Mouse (Mus musculus): ENCODE results near the gene Ndufs5. TPM values are rescaled to one million over a fixed set of nuclear protein-coding genes. Genes with fewer than 3 reads are reported as not detected.

Ndufs5 gene
- total and polyA plus RNA-seq, 3 experiments, result 121 to 213 (median 174) TPM

GRCm38 (mm10) chr4:123666517-123666916 is 51.5 kb downstream of the Ndufs5 start:
- Histone ChIP-seq H3K4me2 (ENCODE audit: insufficient read depth, low read depth, poor library complexity, severe bottlenecking) (no peak overlapping the region), H3K27ac (ENCODE audit: insufficient read depth, low read depth) (no peak overlapping the region), H3K27me3 (replicated peaks) (no peaks in the 10 kb centered on the region), H3K9ac (ENCODE audit: insufficient read depth, low read depth) (no peak overlapping the region), H3K4me3 (replicated peaks in 1 of 3; ENCODE audit: low read depth in 2 of 3, low read length in 2 of 3, poor library complexity in 1 of 3) (no peak overlapping the region), H3K4me1 (ENCODE audit: control insufficient read depth in 1 of 2, insufficient read depth in 2 of 2) (peaks cover 8 to 56% of the 10 kb centered on the region in 2 experiments; a peak in 3 of 4 replicates), H3K9me3 (replicated peaks; ENCODE audit: low read length) (no peaks in the 10 kb centered on the region), H3K36me3 (replicated peaks in 1 of 2; ENCODE audit: control insufficient read depth in 1 of 2, insufficient read depth in 1 of 2, low read length in 1 of 2) (no peaks in the 10 kb centered on the region), H3K79me2 (replicated peaks; ENCODE audit: control insufficient read depth, extremely low read depth, insufficient read depth, poor library complexity, severe bottlenecking) (no peaks in the 10 kb centered on the region)
- dilution Hi-C loops (cut with MboI; ENCODE audit: extremely low pct_ligation_motif_present, extremely low pct_unique_long_range_greater_than_20kb, low sequenced_read_pairs) (no loop called here), in situ Hi-C loops (cut with MboI; ENCODE audit: low pct_ligation_motif_present, low pct_unique_long_range_greater_than_20kb, low sequenced_read_pairs) (no loop called here)
- peak; percentile 48; the same call in 1 of the 2 replicates for TF ChIP-seq MAFK (IDR thresholded peaks at IDR 0.05; ENCODE audit: insufficient replicate concordance, low read length)
- no peak for TF ChIP-seq HCFC1 (IDR thresholded peaks at IDR 0.05; ENCODE audit: low read depth, low read length)
- no peak for TF ChIP-seq USF2 (conservative IDR thresholded peaks at IDR 0.05; ENCODE audit: low read depth, low read length)
- no peak for TF ChIP-seq USF1 (IDR thresholded peaks at IDR 0.05; ENCODE audit: low read depth, low read length)
- TF ChIP-seq CTCF (conservative IDR thresholded peaks at IDR 0.05 in 1 of 2, IDR thresholded peaks at IDR 0.05 in 1 of 2; ENCODE audit: low read depth in 2 of 2, low read length in 2 of 2), result no peak
- TF ChIP-seq SIN3A (IDR thresholded peaks at IDR 0.05; ENCODE audit: low read length), result no peak
- TF ChIP-seq TBP (conservative IDR thresholded peaks at IDR 0.05; ENCODE audit: low read depth, low read length), result no peak
- TF ChIP-seq POLR2AphosphoS2 (IDR thresholded peaks at IDR 0.05; ENCODE audit: low read depth, low read length), result no peak
- no peak for TF ChIP-seq TCF12 (IDR thresholded peaks at IDR 0.05; ENCODE audit: low read depth, low read length)
- peak; percentile 28 for DNase-seq (ENCODE audit: extremely low read depth)

GRCm38 (mm10) chr4:123665681-123666278 is 52.2 kb downstream of the Ndufs5 start:
- Histone ChIP-seq H3K36me3 (replicated peaks in 1 of 2; ENCODE audit: control insufficient read depth in 1 of 2, insufficient read depth in 1 of 2, low read length in 1 of 2) (no peaks in the 10 kb centered on the region), H3K4me2 (ENCODE audit: insufficient read depth, low read depth, poor library complexity, severe bottlenecking) (peak overlapping the region; percentile 75; the same call in 1 of the 2 replicates), H3K27me3 (replicated peaks) (no peaks in the 10 kb centered on the region), H3K4me3 (replicated peaks in 1 of 3; ENCODE audit: low read depth in 2 of 3, low read length in 2 of 3, poor library complexity in 1 of 3) (peak overlapping the region in 1 of 3 experiments; percentile 73), H3K4me1 (ENCODE audit: control insufficient read depth in 1 of 2, insufficient read depth in 2 of 2) (peaks cover 8 to 49% of the 10 kb centered on the region in 2 experiments; a peak in 3 of 4 replicates), H3K9ac (ENCODE audit: insufficient read depth, low read depth) (peak overlapping the region; percentile 79; the same call in 1 of the 2 replicates), H3K27ac (ENCODE audit: insufficient read depth, low read depth) (no peak overlapping the region), H3K79me2 (replicated peaks; ENCODE audit: control insufficient read depth, extremely low read depth, insufficient read depth, poor library complexity, severe bottlenecking) (no peaks in the 10 kb centered on the region), H3K9me3 (replicated peaks; ENCODE audit: low read length) (no peaks in the 10 kb centered on the region)
- no peak for DNase-seq (ENCODE audit: extremely low read depth)
- dilution Hi-C loops (cut with MboI; ENCODE audit: extremely low pct_ligation_motif_present, extremely low pct_unique_long_range_greater_than_20kb, low sequenced_read_pairs) (no loop called here), in situ Hi-C loops (cut with MboI; ENCODE audit: low pct_ligation_motif_present, low pct_unique_long_range_greater_than_20kb, low sequenced_read_pairs) (no loop called here)
- TF ChIP-seq UBTF (IDR thresholded peaks at IDR 0.05; ENCODE audit: low read depth, low read length), result no peak
- TF ChIP-seq CHD1 (IDR thresholded peaks at IDR 0.05; ENCODE audit: low read depth, low read length), result no peak

- Histone ChIP-seq H3K4me1 (ENCODE audit: control insufficient read depth in 1 of 2, insufficient read depth in 2 of 2) (peaks cover 8 to 43% of the 10 kb centered on the region in 2 experiments; a peak in 3 of 4 replicates), H3K27me3 (replicated peaks) (no peaks in the 10 kb centered on the region), H3K9ac (ENCODE audit: insufficient read depth, low read depth) (peak overlapping the region; percentile 79), H3K27ac (ENCODE audit: insufficient read depth, low read depth) (no peak overlapping the region), H3K4me2 (ENCODE audit: insufficient read depth, low read depth, poor library complexity, severe bottlenecking) (peak overlapping the region; percentile 75), H3K36me3 (replicated peaks in 1 of 2; ENCODE audit: control insufficient read depth in 1 of 2, insufficient read depth in 1 of 2, low read length in 1 of 2) (no peaks in the 10 kb centered on the region), H3K79me2 (replicated peaks; ENCODE audit: control insufficient read depth, extremely low read depth, insufficient read depth, poor library complexity, severe bottlenecking) (no peaks in the 10 kb centered on the region), H3K4me3 (replicated peaks in 1 of 3; ENCODE audit: low read depth in 2 of 3, low read length in 2 of 3, poor library complexity in 1 of 3) (peak overlapping the region; percentile 29 to 77 (median 73)), H3K9me3 (replicated peaks; ENCODE audit: low read length) (no peaks in the 10 kb centered on the region)
- in situ Hi-C loops (cut with MboI; ENCODE audit: low pct_ligation_motif_present, low pct_unique_long_range_greater_than_20kb, low sequenced_read_pairs), result no loop called here
- dilution Hi-C loops (cut with MboI; ENCODE audit: extremely low pct_ligation_motif_present, extremely low pct_unique_long_range_greater_than_20kb, low sequenced_read_pairs), result no loop called here
- no peak for DNase-seq (ENCODE audit: extremely low read depth)
- no peak for TF ChIP-seq USF1 (IDR thresholded peaks at IDR 0.05; ENCODE audit: low read depth, low read length)
- no peak; the same call in 1 of the 2 replicates for TF ChIP-seq SIN3A (IDR thresholded peaks at IDR 0.05; ENCODE audit: low read length)
- no peak for TF ChIP-seq NELFE (IDR thresholded peaks at IDR 0.05; ENCODE audit: low read depth, low read length)
- TF ChIP-seq MAFK (IDR thresholded peaks at IDR 0.05; ENCODE audit: insufficient replicate concordance, low read length), result no peak
- TF ChIP-seq E2F4 (IDR thresholded peaks at IDR 0.05; ENCODE audit: insufficient replicate concordance, low read depth, low read length), result no peak
- TF ChIP-seq UBTF (IDR thresholded peaks at IDR 0.05; ENCODE audit: low read depth, low read length), result 0 out of 2 replicates have a peak, but pooled peaks have one; percentile 17
Observed at GRCm38 (mm10) chr4:123664951-123665661, 52.9 kb downstream of the Ndufs5 start.
